Comparison of ENCODE assay signal across 8 mouse cellular contexts in genomic region chr7:6154164-6154563, GRCm38 (mm10). TPM values are rescaled to one million over a fixed set of nuclear protein-coding genes. Genes with fewer than 3 reads are reported as not detected.
A peak's percentile ranks its signal among the peaks of the same experiment; 100 is the strongest.
DNase-seq lines count a peak whose midpoint lies in the region; ATAC-seq and TF ChIP-seq lines count a peak whose summit lies in the region.

No protein-coding gene starts in this region.

- 39% methylated on average over 5 of the region's 5 CpGs for WGBS in heart, embryonic 13.5 days
- WGBS in forebrain, postnatal 0 days, result 71% methylated on average over 5 of the region's 5 CpGs
- WGBS in midbrain, embryonic 10.5 days, result 87% methylated on average over 5 of the region's 5 CpGs

- no peaks in the 10 kb centered on the region for H3K36me3 ChIP-seq in heart, embryonic 13.5 days
- H3K36me3 ChIP-seq in G1E (replicated peaks), result peaks cover 37% of the 10 kb centered on the region
- H3K36me3 ChIP-seq in forebrain, postnatal 0 days (ENCODE audit: insufficient read depth), result no peaks in the 10 kb centered on the region
- H3K36me3 ChIP-seq in midbrain, embryonic 10.5 days, result peaks cover 6% of the 10 kb centered on the region; the same call in 1 of the 2 replicates

- no peaks in the 10 kb centered on the region for H3K9me3 ChIP-seq in heart, embryonic 13.5 days
- no peaks in the 10 kb centered on the region for H3K9me3 ChIP-seq in G1E (replicated peaks)
- H3K9me3 ChIP-seq in forebrain, postnatal 0 days (ENCODE audit: low read length), result no peaks in the 10 kb centered on the region
- no peaks in the 10 kb centered on the region for H3K9me3 ChIP-seq in midbrain, embryonic 10.5 days (replicated peaks)

- TF ChIP-seq CTCF in G1E (IDR thresholded peaks at IDR 0.05; ENCODE audit: low read depth, low read length), result no peak
- TF ChIP-seq CTCF in forebrain, postnatal 0 days (IDR thresholded peaks at IDR 0.05; ENCODE audit: low read depth), result no peak

- peaks cover 58% of the 10 kb centered on the region for H3K4me1 ChIP-seq in heart, embryonic 13.5 days
- H3K4me1 ChIP-seq in G1E (ENCODE audit: insufficient read depth, low read depth, low read length), result peaks cover 66% of the 10 kb centered on the region
- H3K4me1 ChIP-seq in forebrain, postnatal 0 days (ENCODE audit: insufficient read depth), result peaks cover 12% of the 10 kb centered on the region
- H3K4me1 ChIP-seq in midbrain, embryonic 10.5 days, result peaks cover 22% of the 10 kb centered on the region

- H3K4me3 ChIP-seq in heart, embryonic 13.5 days, result peak overlapping the region; percentile 71
- peak overlapping the region; percentile 90; the same call in 1 of the 2 replicates for H3K4me3 ChIP-seq in G1E (ENCODE audit: low read depth, low read length)
- H3K4me3 ChIP-seq in forebrain, postnatal 0 days (ENCODE audit: low read depth, low read length), result no peak overlapping the region; the same call in 1 of the 2 replicates
- peak overlapping the region; percentile 86 for H3K4me3 ChIP-seq in midbrain, embryonic 10.5 days

- peak overlapping the region; percentile 96 for H3K27ac ChIP-seq in heart, embryonic 13.5 days (replicated peaks)
- no peak overlapping the region for H3K27ac ChIP-seq in forebrain, postnatal 0 days (ENCODE audit: low read depth, low read length)
- no peak overlapping the region for H3K27ac ChIP-seq in midbrain, embryonic 10.5 days (replicated peaks)

- H3K27me3 ChIP-seq in heart, embryonic 13.5 days (replicated peaks), result no peaks in the 10 kb centered on the region
- H3K27me3 ChIP-seq in G1E (ENCODE audit: insufficient read depth, low read length), result no peaks in the 10 kb centered on the region
- no peaks in the 10 kb centered on the region for H3K27me3 ChIP-seq in forebrain, postnatal 0 days (ENCODE audit: insufficient read depth, low read length)
- H3K27me3 ChIP-seq in midbrain, embryonic 10.5 days (ENCODE audit: low read depth, poor library complexity, severe bottlenecking), result no peaks in the 10 kb centered on the region

- no peak for ATAC-seq in heart, embryonic 13.5 days (ENCODE audit: extremely low read depth, insufficient number of reproducible peaks, low FRiP score, low TSS enrichment)
- no peak for ATAC-seq in G1E (ENCODE audit: extremely low read depth, insufficient number of reproducible peaks, low FRiP score, poor library complexity, severe bottlenecking)
- no peak for ATAC-seq in forebrain, postnatal 0 days
- ATAC-seq in erythroid progenitor cell, adult 5-6 weeks (replicated peaks; ENCODE audit: low FRiP score, poor library complexity, severe bottlenecking), result no peak

- DNase-seq in heart, postnatal 4 days, result no peak
- DNase-seq in G1E (ENCODE audit: low spot score), result no peak
- DNase-seq in forebrain, postnatal 0 days, result no peak
- DNase-seq in midbrain, embryonic 10.5 days (ENCODE audit: low spot score), result no peak
- DNase-seq in urinary bladder, adult 18-20 months (ENCODE audit: low spot score in 2 of 2), result no peak
- DNase-seq in cerebellum, adult 9-10 months, result no peak

- peak overlapping the region; percentile 91 for H3K9ac ChIP-seq in heart, embryonic 13.5 days
- no peak overlapping the region for H3K9ac ChIP-seq in forebrain, postnatal 0 days

- peak overlapping the region; percentile 79 for H3K4me2 ChIP-seq in heart, embryonic 13.5 days
- peak overlapping the region; percentile 96 for H3K4me2 ChIP-seq in forebrain, postnatal 0 days (ENCODE audit: low read depth)

RNA-seq across cellular contexts. Expression of gene Zfp787, which starts 1.6 kb away (rescaled TPM):
- 19.1 and 20.0 TPM in 2 replicates for polyA plus RNA-seq in heart, embryonic 13.5 days (2015; fragmentation: Nextera tagmentation; extraction: Ambion mirVana)
- total RNA-seq in heart, postnatal 4 days (2021), result 10 to 100 TPM; 43.4 to 50.3 TPM
- total RNA-seq in G1E (2014; fragmentation: Nextera tagmentation) (23.5 and 36.9 TPM in 2 replicates), G1E (2017) (33.1 and 39.0 TPM in 2 replicates)
- polyA plus RNA-seq in G1E (2012), result 47.7 and 49.8 TPM in 2 replicates
- total RNA-seq in forebrain, postnatal 0 days (2014; rRNA removed), result 51.1 and 73.6 TPM in 2 replicates
- polyA plus RNA-seq in forebrain, postnatal 0 days (2015; fragmentation: Nextera tagmentation; extraction: Ambion mirVana), result 41.0 and 66.1 TPM in 2 replicates
- polyA plus RNA-seq in midbrain, embryonic 10.5 days (2016; fragmentation: Nextera tagmentation; extraction: Ambion mirVana), result 25.0 and 27.3 TPM in 2 replicates
- total RNA-seq in erythroid progenitor cell, adult 5-6 weeks (2015; ENCODE audit: low replicate concordance), result 16.8 and 18.4 TPM in 2 replicates
- total RNA-seq in erythroid progenitor cell, adult 5-6 weeks (2017; ENCODE audit: low replicate concordance), result 4.1 and 7.6 TPM in 2 replicates

RNA-seq across cellular contexts. Expression of gene Zfp444, which starts 17.9 kb away (rescaled TPM):
- polyA plus RNA-seq in heart, embryonic 13.5 days (2015; fragmentation: Nextera tagmentation; extraction: Ambion mirVana), result 26.8 and 34.0 TPM in 2 replicates
- total RNA-seq in heart, postnatal 4 days (2021), result 10 to 100 TPM; 11.8 to 15.2 TPM
- total RNA-seq in G1E (2014; fragmentation: Nextera tagmentation) (7.1 and 15.0 TPM in 2 replicates), G1E (2017) (26.9 and 29.3 TPM in 2 replicates)
- 45.2 and 48.6 TPM in 2 replicates for polyA plus RNA-seq in G1E (2012)
- total RNA-seq in forebrain, postnatal 0 days (2014; rRNA removed), result 76.9 and 81.7 TPM in 2 replicates
- polyA plus RNA-seq in forebrain, postnatal 0 days (2015; fragmentation: Nextera tagmentation; extraction: Ambion mirVana), result 86.2 and 100 TPM in 2 replicates
- polyA plus RNA-seq in midbrain, embryonic 10.5 days (2016; fragmentation: Nextera tagmentation; extraction: Ambion mirVana), result 81.8 and 86.1 TPM in 2 replicates
- total RNA-seq in erythroid progenitor cell, adult 5-6 weeks (2015; ENCODE audit: low replicate concordance), result 0.42 TPM in 1 of 2 replicates, not detected in the other
- 4.2 and 11.6 TPM in 2 replicates for total RNA-seq in erythroid progenitor cell, adult 5-6 weeks (2017; ENCODE audit: low replicate concordance)

RNA-seq across cellular contexts. Expression of gene Galp, which starts 42.7 kb away (rescaled TPM):
- polyA plus RNA-seq in heart, embryonic 13.5 days (2015; fragmentation: Nextera tagmentation; extraction: Ambion mirVana), result not detected in 2 replicates
- total RNA-seq in heart, postnatal 4 days (2021), result not detected
- not detected in 2 replicates for total RNA-seq in G1E (2014; fragmentation: Nextera tagmentation)
- not detected in 2 replicates for total RNA-seq in G1E (2017)
- not detected in 2 replicates for polyA plus RNA-seq in G1E (2012)
- total RNA-seq in forebrain, postnatal 0 days (2014; rRNA removed), result not detected in 2 replicates
- polyA plus RNA-seq in forebrain, postnatal 0 days (2015; fragmentation: Nextera tagmentation; extraction: Ambion mirVana), result not detected in 2 replicates
- polyA plus RNA-seq in midbrain, embryonic 10.5 days (2016; fragmentation: Nextera tagmentation; extraction: Ambion mirVana), result not detected in 2 replicates
- not detected in 2 replicates for total RNA-seq in erythroid progenitor cell, adult 5-6 weeks (2015; ENCODE audit: low replicate concordance)
- total RNA-seq in erythroid progenitor cell, adult 5-6 weeks (2017; ENCODE audit: low replicate concordance), result not detected in 2 replicates
